Mouse (Mus musculus): ENCODE data around the gene Sertad4. TPM values are rescaled to one million over a fixed set of nuclear protein-coding genes. Genes with fewer than 3 reads are reported as not detected.
A peak's percentile ranks its signal among the peaks of the same experiment; 100 is the strongest.

Gene Sertad4
- polyA plus RNA-seq, 1 experiment from 2014 or later = 20.7 TPM

DNA sequence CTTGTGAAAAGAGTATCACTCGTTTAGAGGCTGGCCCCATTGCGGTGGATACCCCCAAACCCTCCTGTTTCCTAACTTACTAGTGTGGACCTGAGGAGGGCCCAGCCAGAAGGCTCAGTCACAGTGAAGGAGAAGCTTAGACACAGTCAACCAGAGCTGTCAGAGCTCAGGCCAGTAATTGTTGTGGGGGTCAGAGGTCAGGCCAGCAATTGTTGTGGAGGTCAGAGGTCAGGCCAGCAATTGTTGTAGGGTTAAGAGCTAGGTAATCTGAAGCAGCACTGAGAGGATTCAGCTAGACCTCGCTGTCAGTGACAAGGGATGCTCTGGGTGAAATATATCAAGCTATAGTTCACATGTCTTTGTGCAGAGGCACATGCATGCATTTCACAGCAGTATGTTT is 8.3 kb downstream of the Sertad4 start:
- Histone ChIP-seq H3K36me3 (ENCODE audit: control insufficient read depth, insufficient read depth, low read length) (peaks cover 55% of the 10 kb centered on the region), H3K4me2 (ENCODE audit: low read length) (no peak overlapping the region), H3K27me3 (replicated peaks; ENCODE audit: control insufficient read depth, insufficient read depth, low read length) (no peaks in the 10 kb centered on the region), H3K4me1 (replicated peaks; ENCODE audit: control insufficient read depth, insufficient read depth, low read length) (peaks cover 29% of the 10 kb centered on the region), H3K27ac (ENCODE audit: low read depth) (no peak overlapping the region), H3K9ac (ENCODE audit: low read length) (no peak overlapping the region), H3K9me3 (ENCODE audit: control insufficient read depth, low read length) (no peaks in the 10 kb centered on the region), H3K4me3 (ENCODE audit: low read depth, low read length) (no peak overlapping the region)
- no peak for DNase-seq (ENCODE audit: low spot score)
- WGBS = 60% methylated on average over 3 of the region's 3 CpGs
- ATAC-seq (replicated peaks; ENCODE audit: low FRiP score, low TSS enrichment, low read depth) = no peak

DNA sequence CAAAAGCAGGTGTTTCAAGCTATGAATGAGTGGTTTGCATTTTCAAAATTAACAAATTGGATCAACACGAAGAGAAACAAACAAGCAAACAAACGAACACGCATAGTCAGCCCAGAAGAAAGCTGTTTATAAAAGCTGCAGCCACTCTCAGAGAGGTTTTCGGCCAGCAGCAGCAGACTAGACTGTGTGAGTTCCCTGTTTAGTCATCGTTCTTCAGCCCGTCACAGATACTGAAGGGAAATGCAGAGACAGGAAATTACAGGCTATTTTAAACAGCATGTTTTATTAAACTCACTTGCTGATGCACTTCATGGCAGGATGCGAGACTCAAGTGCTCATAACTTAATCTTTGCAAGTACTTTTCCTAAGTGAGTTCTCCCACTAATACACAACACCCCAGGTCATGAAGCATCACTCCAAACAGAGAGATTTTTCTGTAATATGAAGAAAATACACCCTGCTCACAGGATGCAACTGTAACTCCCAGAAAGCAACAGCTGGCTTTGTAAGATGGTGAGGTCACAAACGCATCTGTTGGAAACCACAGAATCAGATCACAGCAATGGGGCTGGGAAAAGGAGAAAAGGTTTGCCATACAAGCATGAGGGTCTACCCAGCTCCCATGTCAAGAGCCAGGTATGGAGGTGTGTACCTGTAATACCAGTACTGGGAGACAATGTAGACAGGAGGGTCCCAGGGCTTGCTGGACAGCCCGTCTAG is 14.3 kb downstream of the Sertad4 start:
- Histone ChIP-seq H3K27ac (ENCODE audit: low read depth) (peak overlapping the region; percentile 43; the same call in 1 of the 2 replicates), H3K4me3 (ENCODE audit: low read depth, low read length) (no peak overlapping the region), H3K27me3 (replicated peaks; ENCODE audit: control insufficient read depth, insufficient read depth, low read length) (no peaks in the 10 kb centered on the region; the same call in 1 of the 2 replicates), H3K4me1 (replicated peaks; ENCODE audit: control insufficient read depth, insufficient read depth, low read length) (peaks cover 11% of the 10 kb centered on the region; the same call in 1 of the 2 replicates), H3K4me2 (ENCODE audit: low read length) (no peak overlapping the region), H3K9ac (ENCODE audit: low read length) (no peak overlapping the region), H3K36me3 (ENCODE audit: control insufficient read depth, insufficient read depth, low read length) (peaks cover 25% of the 10 kb centered on the region), H3K9me3 (ENCODE audit: control insufficient read depth, low read length) (no peaks in the 10 kb centered on the region)
- ATAC-seq (replicated peaks; ENCODE audit: low FRiP score, low TSS enrichment, low read depth) (0 out of 2 replicates have a peak, but pooled peaks have one; percentile 29), DNase-seq (ENCODE audit: low spot score) (no peak)
- 46% methylated on average over 9 of the region's 9 CpGs for WGBS

- H3K36me3 ChIP-seq (ENCODE audit: control insufficient read depth, insufficient read depth, low read length) = peaks cover 19% of the 10 kb centered on the region
- no peak for ATAC-seq (replicated peaks; ENCODE audit: low FRiP score, low TSS enrichment, low read depth)
- H3K27ac ChIP-seq (ENCODE audit: low read depth) = no peak overlapping the region
Measured at GRCm38 (mm10) chr1:192840655-192841054, 14.9 kb downstream of the Sertad4 start.

DNA sequence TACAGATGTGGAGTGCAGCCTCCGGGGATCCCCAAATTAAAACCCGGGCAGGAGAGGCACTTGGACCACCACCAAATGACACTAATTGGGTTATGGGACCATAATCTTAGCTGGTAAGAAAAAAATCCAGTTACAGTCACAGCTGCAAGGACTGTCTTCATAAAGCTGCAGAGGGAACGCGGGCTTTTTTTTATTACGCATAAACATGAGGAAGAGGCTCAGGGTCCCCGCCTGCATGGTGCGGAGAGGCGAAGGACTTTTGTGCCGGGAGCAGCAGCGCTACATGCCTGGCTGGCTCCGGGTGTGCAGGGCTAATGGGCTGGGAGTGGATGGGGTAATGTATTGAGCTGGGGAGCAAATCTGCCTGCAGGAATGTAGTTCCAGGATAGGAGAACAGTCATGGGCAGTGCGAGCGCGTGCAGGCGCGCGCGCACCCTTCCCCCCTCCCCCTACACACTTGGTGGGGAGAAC is 20.3 kb downstream of the Sertad4 start:
- Histone ChIP-seq H3K4me2 (ENCODE audit: low read length) (peak overlapping the region; percentile 84), H3K36me3 (ENCODE audit: control insufficient read depth, insufficient read depth, low read length) (no peaks in the 10 kb centered on the region), H3K27ac (ENCODE audit: low read depth) (peak overlapping the region; percentile 88), H3K4me1 (replicated peaks; ENCODE audit: control insufficient read depth, insufficient read depth, low read length) (peaks cover 37% of the 10 kb centered on the region), H3K4me3 (ENCODE audit: low read depth, low read length) (peak overlapping the region; percentile 37), H3K9ac (ENCODE audit: low read length) (peak overlapping the region; percentile 48), H3K27me3 (replicated peaks; ENCODE audit: control insufficient read depth, insufficient read depth, low read length) (peaks cover 2% of the 10 kb centered on the region; the same call in 1 of the 2 replicates), H3K9me3 (ENCODE audit: control insufficient read depth, low read length) (no peaks in the 10 kb centered on the region)
- DNase-seq (ENCODE audit: low spot score) (peak; percentile 79), ATAC-seq (replicated peaks; ENCODE audit: low FRiP score, low TSS enrichment, low read depth) (peak; percentile 51)
- WGBS = 3% methylated on average over 18 of the region's 18 CpGs

More at GRCm38 (mm10) chr1:192840655-192841054, 14.9 kb downstream of the Sertad4 start:
- Histone ChIP-seq H3K9ac (ENCODE audit: low read length) (no peak overlapping the region), H3K4me3 (ENCODE audit: low read depth, low read length) (no peak overlapping the region), H3K4me1 (replicated peaks; ENCODE audit: control insufficient read depth, insufficient read depth, low read length) (peaks cover 11% of the 10 kb centered on the region; the same call in 1 of the 2 replicates), H3K27me3 (replicated peaks; ENCODE audit: control insufficient read depth, insufficient read depth, low read length) (no peaks in the 10 kb centered on the region; the same call in 1 of the 2 replicates), H3K4me2 (ENCODE audit: low read length) (no peak overlapping the region), H3K9me3 (ENCODE audit: control insufficient read depth, low read length) (no peaks in the 10 kb centered on the region)
- WGBS = 87% methylated on average over 2 of the region's 2 CpGs
- DNase-seq (ENCODE audit: low spot score) = no peak

GRCm38 (mm10) chr1:192834361-192835210 is 21.0 kb downstream of the Sertad4 start:
- WGBS = 3% methylated on average over 63 of the region's 63 CpGs
- Histone ChIP-seq H3K4me1 (replicated peaks; ENCODE audit: control insufficient read depth, insufficient read depth, low read length) (peaks cover 40% of the 10 kb centered on the region), H3K4me3 (ENCODE audit: low read depth, low read length) (peak overlapping the region; percentile 37), H3K36me3 (ENCODE audit: control insufficient read depth, insufficient read depth, low read length) (no peaks in the 10 kb centered on the region), H3K4me2 (ENCODE audit: low read length) (peak overlapping the region; percentile 84), H3K27me3 (replicated peaks; ENCODE audit: control insufficient read depth, insufficient read depth, low read length) (peaks cover 2% of the 10 kb centered on the region; the same call in 1 of the 2 replicates), H3K9ac (ENCODE audit: low read length) (peak overlapping the region; percentile 48), H3K9me3 (ENCODE audit: control insufficient read depth, low read length) (no peaks in the 10 kb centered on the region), H3K27ac (ENCODE audit: low read depth) (peak overlapping the region; percentile 88)
- peak; percentile 89 for DNase-seq (ENCODE audit: low spot score)
- peak; percentile 65 for ATAC-seq (replicated peaks; ENCODE audit: low FRiP score, low TSS enrichment, low read depth)

GRCm38 (mm10) chr1:192833586-192833985 is 22.0 kb downstream of the Sertad4 start:
- no peaks in the 10 kb centered on the region for H3K9me3 ChIP-seq (ENCODE audit: control insufficient read depth, low read length)
- no peak for ATAC-seq (replicated peaks; ENCODE audit: low FRiP score, low TSS enrichment, low read depth)
- H3K27me3 ChIP-seq (replicated peaks; ENCODE audit: control insufficient read depth, insufficient read depth, low read length) = peaks cover 2% of the 10 kb centered on the region; the same call in 1 of the 2 replicates
- no peak overlapping the region for H3K9ac ChIP-seq (ENCODE audit: low read length)
- H3K4me2 ChIP-seq (ENCODE audit: low read length) = no peak overlapping the region
- no peak for DNase-seq (ENCODE audit: low spot score)
- H3K4me1 ChIP-seq (replicated peaks; ENCODE audit: control insufficient read depth, insufficient read depth, low read length) = peaks cover 40% of the 10 kb centered on the region
- no peaks in the 10 kb centered on the region for H3K36me3 ChIP-seq (ENCODE audit: control insufficient read depth, insufficient read depth, low read length)
- no peak overlapping the region for H3K4me3 ChIP-seq (ENCODE audit: low read depth, low read length)
- no peak overlapping the region for H3K27ac ChIP-seq (ENCODE audit: low read depth)
- 30% methylated on average over 26 of the region's 26 CpGs for WGBS

DNA sequence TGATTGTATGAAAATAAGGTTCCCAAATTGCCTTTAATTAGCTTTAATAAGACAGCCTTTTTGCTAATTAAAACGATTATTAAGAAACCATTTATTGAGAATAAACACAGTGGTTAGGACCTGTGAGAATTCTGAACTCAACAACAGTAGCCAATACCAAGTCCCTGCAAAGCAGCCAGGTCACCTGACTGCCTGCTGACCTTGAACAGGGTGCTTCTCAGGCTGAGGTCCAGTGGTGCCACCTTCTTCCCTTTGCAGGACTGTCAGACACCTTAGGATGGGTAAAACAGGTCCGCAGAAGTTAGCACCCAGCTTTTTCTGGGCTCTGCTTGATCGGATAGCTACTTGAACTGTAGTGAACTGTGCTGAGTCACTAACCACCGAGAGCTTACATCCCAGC is 22.5 kb downstream of the Sertad4 start:
- no peak overlapping the region for H3K9ac ChIP-seq (ENCODE audit: low read length)
- H3K4me3 ChIP-seq (ENCODE audit: low read depth, low read length) = no peak overlapping the region
- DNase-seq (ENCODE audit: low spot score) (no peak), ATAC-seq (replicated peaks; ENCODE audit: low FRiP score, low TSS enrichment, low read depth) (no peak)
- no peaks in the 10 kb centered on the region for H3K9me3 ChIP-seq (ENCODE audit: control insufficient read depth, low read length)
- H3K27ac ChIP-seq (ENCODE audit: low read depth) = no peak overlapping the region
- no peak overlapping the region for H3K4me2 ChIP-seq (ENCODE audit: low read length)
- H3K4me1 ChIP-seq (replicated peaks; ENCODE audit: control insufficient read depth, insufficient read depth, low read length) = peaks cover 40% of the 10 kb centered on the region
- H3K36me3 ChIP-seq (ENCODE audit: control insufficient read depth, insufficient read depth, low read length) = no peaks in the 10 kb centered on the region
- H3K27me3 ChIP-seq (replicated peaks; ENCODE audit: control insufficient read depth, insufficient read depth, low read length) = peaks cover 2% of the 10 kb centered on the region; the same call in 1 of the 2 replicates
- 53% methylated on average over 4 of the region's 4 CpGs for WGBS

GRCm38 (mm10) chr1:192832338-192832737 is 23.2 kb downstream of the Sertad4 start:
- Histone ChIP-seq H3K9me3 (ENCODE audit: control insufficient read depth, low read length) (no peaks in the 10 kb centered on the region), H3K27me3 (replicated peaks; ENCODE audit: control insufficient read depth, insufficient read depth, low read length) (peaks cover 2% of the 10 kb centered on the region; the same call in 1 of the 2 replicates), H3K4me3 (ENCODE audit: low read depth, low read length) (no peak overlapping the region), H3K4me2 (ENCODE audit: low read length) (no peak overlapping the region), H3K36me3 (ENCODE audit: control insufficient read depth, insufficient read depth, low read length) (no peaks in the 10 kb centered on the region), H3K27ac (ENCODE audit: low read depth) (no peak overlapping the region), H3K9ac (ENCODE audit: low read length) (no peak overlapping the region), H3K4me1 (replicated peaks; ENCODE audit: control insufficient read depth, insufficient read depth, low read length) (peaks cover 40% of the 10 kb centered on the region)
- 71% methylated on average over 2 of the region's 2 CpGs for WGBS
- ATAC-seq (replicated peaks; ENCODE audit: low FRiP score, low TSS enrichment, low read depth) (no peak), DNase-seq (ENCODE audit: low spot score) (no peak)
